Mouse (Mus musculus): ENCODE results near the gene Hsd17b3.

Hsd17b3 gene

GRCm38 (mm10) chr13:64083331-64083730 lies 5.7 kb downstream of the Hsd17b3 start:
- in situ Hi-C loops (cut with MboI, MseI) = no loop called here

- in situ Hi-C loops (cut with MboI, MseI) = no loop called here
These were observed 7.8 kb downstream of the Hsd17b3 start for GRCm38 (mm10) chr13:64081012-64081919.

- in situ Hi-C loops (cut with MboI, MseI) = no loop called here
These were observed 11.4 kb downstream of the Hsd17b3 start for GRCm38 (mm10) chr13:64077591-64077990.

GRCm38 (mm10) chr13:64076074-64076473 lies 13.0 kb downstream of the Hsd17b3 start:
- in situ Hi-C loops (cut with MboI, MseI) = no loop called here

GRCm38 (mm10) chr13:64066653-64067052 lies 22.4 kb downstream of the Hsd17b3 start:
- in situ Hi-C loops (cut with MboI, MseI) = no loop called here

- in situ Hi-C loops (cut with MboI, MseI) = no loop called here
These were observed 24.8 kb downstream of the Hsd17b3 start for GRCm38 (mm10) chr13:64064276-64064675.

GRCm38 (mm10) chr13:64060935-64061506 lies 28.0 kb downstream of the Hsd17b3 start:
- in situ Hi-C loops (cut with MboI, MseI) = no loop called here

- in situ Hi-C loops (cut with MboI, MseI) = loop anchor here in 1 of 2 experiments (10.0 kb wide), 1 partner anchor 1119 kb away; no protein-coding TSS in a partner anchor
These were observed 35.1 kb downstream of the Hsd17b3 start for GRCm38 (mm10) chr13:64053959-64054358.

- in situ Hi-C loops (cut with MboI, MseI) = loop anchor here in 1 of 2 experiments (10.0 kb wide), 1 partner anchor 1117 kb away; no protein-coding TSS in a partner anchor
These were observed 36.7 kb downstream of the Hsd17b3 start for GRCm38 (mm10) chr13:64052281-64052680.

- in situ Hi-C loops (cut with MboI, MseI) = loop anchor here in 1 of 2 experiments (10.0 kb wide), 1 partner anchor 1116 kb away; no protein-coding TSS in a partner anchor
These were observed 38.1 kb downstream of the Hsd17b3 start for GRCm38 (mm10) chr13:64050895-64051294.

GRCm38 (mm10) chr13:64049535-64049934 lies 39.5 kb downstream of the Hsd17b3 start:
- in situ Hi-C loops (cut with MboI, MseI) = no loop called here

GRCm38 (mm10) chr13:64048467-64048866 lies 40.6 kb downstream of the Hsd17b3 start:
- in situ Hi-C loops (cut with MboI, MseI) = no loop called here

- in situ Hi-C loops (cut with MboI, MseI) = loop anchor here (5.0 to 10.0 kb wide), 3 partner anchors 343 to 1125 kb away; no protein-coding TSS in a partner anchor
These were observed 49.1 kb downstream of the Hsd17b3 start for GRCm38 (mm10) chr13:64039976-64040375.

- in situ Hi-C loops (cut with MboI, MseI) = loop anchor here (5.0 to 10.0 kb wide), 3 partner anchors 341 to 1123 kb away; no protein-coding TSS in a partner anchor
These were observed 50.9 kb downstream of the Hsd17b3 start for GRCm38 (mm10) chr13:64038114-64038513.

- in situ Hi-C loops (cut with MboI, MseI) = loop anchor here (5.0 to 10.0 kb wide), 3 partner anchors 339 to 1122 kb away; no protein-coding TSS in a partner anchor
These were observed 52.7 kb downstream of the Hsd17b3 start for GRCm38 (mm10) chr13:64036079-64037011.

GRCm38 (mm10) chr13:64035036-64035435 lies 54.0 kb downstream of the Hsd17b3 start:
- in situ Hi-C loops (cut with MboI, MseI) = loop anchor here (5.0 to 10.0 kb wide), 3 partner anchors 338 to 1120 kb away; no protein-coding TSS in a partner anchor

GRCm38 (mm10) chr13:64033921-64034320 lies 55.1 kb downstream of the Hsd17b3 start:
- in situ Hi-C loops (cut with MboI, MseI) = loop anchor here (10.0 kb wide), 2 partner anchors 339 to 1119 kb away; no protein-coding TSS in a partner anchor

- in situ Hi-C loops (cut with MboI, MseI) = loop anchor here (10.0 kb wide), 2 partner anchors 338 to 1118 kb away; no protein-coding TSS in a partner anchor
These were observed 55.8 kb downstream of the Hsd17b3 start for GRCm38 (mm10) chr13:64033181-64033580.

GRCm38 (mm10) chr13:64031254-64031653 lies 57.8 kb downstream of the Hsd17b3 start:
- in situ Hi-C loops (cut with MboI, MseI) = loop anchor here (10.0 kb wide), 2 partner anchors 336 to 1116 kb away; no protein-coding TSS in a partner anchor

- in situ Hi-C loops (cut with MboI, MseI) = loop anchor here (10.0 kb wide), 2 partner anchors 336 to 1116 kb away; no protein-coding TSS in a partner anchor
These were observed 58.2 kb downstream of the Hsd17b3 start for GRCm38 (mm10) chr13:64030792-64031191.

GRCm38 (mm10) chr13:64024803-64025202 lies 64.2 kb downstream of the Hsd17b3 start:
- in situ Hi-C loops (cut with MboI, MseI) = no loop called here

All from T-helper 17 cell (primary cell).